Mouse (Mus musculus) cortical plate, adult 2 months (tissue): ENCODE data around the gene Ankrd39. TPM values are rescaled to one million over a fixed set of nuclear protein-coding genes. Genes with fewer than 3 reads are reported as not detected.

Source experiments
- H3K27ac ChIP-seq: fragments of 200-500 bp; 2 replicates; pipeline ENCODE4 v1.5.1; 2012; ENCODE audit warnings: low read length, control low read depth, inconsistent platforms; ENCODE audit not compliant: insufficient read depth
- H3K4me1 ChIP-seq: fragments of 200-500 bp; 2 replicates; pipeline ENCODE4 v1.6.1; 2011; ENCODE audit warnings: low read length; ENCODE audit not compliant: control insufficient read depth, insufficient read depth
- H3K4me3 ChIP-seq: fragments of 200-500 bp; 2 replicates; pipeline ENCODE4 v1.5.1; 2011; ENCODE audit warnings: mild to moderate bottlenecking, low read length, control low read depth; ENCODE audit not compliant: insufficient read depth
- CTCF ChIP-seq: fragments of 200-500 bp; IDR thresholded peaks from 2 replicates; pipeline ENCODE4 v1.5.1; 2011; ENCODE audit warnings: mild to moderate bottlenecking, control low read depth, low read length; ENCODE audit not compliant: insufficient read depth; ENCODE audit errors: extremely low read depth
- POLR2A ChIP-seq: fragments of 200-500 bp; IDR thresholded peaks from 2 replicates; pipeline ENCODE4 v1.6.1; 2011; ENCODE audit warnings: mild to moderate bottlenecking, low read length, control low read depth; ENCODE audit not compliant: insufficient read depth; ENCODE audit errors: extremely low read depth
- polyA plus RNA-seq: library from polyadenylated mRNA; depleted of rRNA; stranded (reverse); fragments of >200 nt; gene quantifications from 2 replicates; pipeline ENCODE4 v1.2.3, GENCODE M21; 2012; rRNA removed

Gene Ankrd39
- polyA plus RNA-seq, 1 experiment, result 20.0 TPM

GRCm38 (mm10) chr1:36512089-36512965 is 34.9 kb downstream of the Ankrd39 start:
- Histone ChIP-seq H3K4me1 (no peaks in the 10 kb centered on the region), H3K4me3 (peak overlapping the region; percentile 42), H3K27ac (peak overlapping the region; percentile 97)
- no peak for TF ChIP-seq CTCF
- TF ChIP-seq POLR2A, result no peak

GRCm38 (mm10) chr1:36511289-36512021 is 35.8 kb downstream of the Ankrd39 start, which contains the start of gene Cnnm3:
Cnnm3 (plus strand) TSS chr1:36511867.
- H3K4me1 ChIP-seq, result no peaks in the 10 kb centered on the region
- peak within 1 kb of the TSS; percentile 42 for H3K4me3 ChIP-seq
- H3K27ac ChIP-seq, result peak within 1 kb of the TSS; percentile 97
- TF ChIP-seq POLR2A (peak; percentile 73), CTCF (peak; percentile 36)

GRCm38 (mm10) chr1:36508238-36508637 is 39.0 kb downstream of the Ankrd39 start:
- H3K27ac ChIP-seq, result no peak overlapping the region
- H3K4me3 ChIP-seq, result no peak overlapping the region
- no peak for TF ChIP-seq POLR2A
- no peak for TF ChIP-seq CTCF
- no peaks in the 10 kb centered on the region for H3K4me1 ChIP-seq

GRCm38 (mm10) chr1:36501261-36501660 is 46.0 kb downstream of the Ankrd39 start:
- Histone ChIP-seq H3K27ac (no peak overlapping the region), H3K4me3 (no peak overlapping the region), H3K4me1 (no peaks in the 10 kb centered on the region)
- peak; percentile 94 for TF ChIP-seq CTCF
- no peak for TF ChIP-seq POLR2A

- Histone ChIP-seq H3K4me1 (no peaks in the 10 kb centered on the region), H3K4me3 (no peak overlapping the region), H3K27ac (no peak overlapping the region)
- no peak for TF ChIP-seq CTCF
- TF ChIP-seq POLR2A, result no peak
Measured at GRCm38 (mm10) chr1:36497312-36497711, 49.9 kb downstream of the Ankrd39 start.

GRCm38 (mm10) chr1:36496719-36497118 is 50.5 kb downstream of the Ankrd39 start:
- no peak overlapping the region for H3K4me3 ChIP-seq
- no peak overlapping the region for H3K27ac ChIP-seq
- no peaks in the 10 kb centered on the region for H3K4me1 ChIP-seq
- TF ChIP-seq POLR2A, result no peak
- TF ChIP-seq CTCF, result peak; percentile 53

- Histone ChIP-seq H3K4me1 (no peaks in the 10 kb centered on the region), H3K27ac (no peak overlapping the region), H3K4me3 (no peak overlapping the region)
- TF ChIP-seq CTCF, result no peak
Measured at GRCm38 (mm10) chr1:36493299-36493698, 53.9 kb downstream of the Ankrd39 start.

GRCm38 (mm10) chr1:36492416-36493139 is 54.7 kb downstream of the Ankrd39 start:
- H3K4me3 ChIP-seq, result no peak overlapping the region
- no peak for TF ChIP-seq POLR2A
- TF ChIP-seq CTCF, result 0 out of 2 replicates have a peak, but pooled peaks have one; percentile 15
- H3K27ac ChIP-seq, result no peak overlapping the region
- H3K4me1 ChIP-seq, result no peaks in the 10 kb centered on the region

GRCm38 (mm10) chr1:36489661-36490060 is 57.6 kb downstream of the Ankrd39 start:
- no peak overlapping the region for H3K27ac ChIP-seq
- TF ChIP-seq POLR2A (no peak), CTCF (no peak)

More at GRCm38 (mm10) chr1:36489661-36490060, 57.6 kb downstream of the Ankrd39 start:
- H3K4me3 ChIP-seq, result no peak overlapping the region
- no peaks in the 10 kb centered on the region for H3K4me1 ChIP-seq

Other genes with a start within 250 kb of the Ankrd39 start
- gene Arid5a, start 239.7 kb downstream of the Ankrd39 start, polyA plus RNA-seq, result 9.5 and 11.3 TPM in 2 replicates
- 63.6 and 65.8 TPM in 2 replicates for gene Kansl3, start 178.3 kb downstream of the Ankrd39 start, polyA plus RNA-seq
- gene Fer1l5, start 175.2 kb downstream of the Ankrd39 start, polyA plus RNA-seq, result 0.02 TPM in 1 of 2 replicates, not detected in the other
- gene Lman2l, start 102.2 kb downstream of the Ankrd39 start, polyA plus RNA-seq, result 33.0 and 33.3 TPM in 2 replicates
- 6.5 and 7.0 TPM in 2 replicates for gene Cnnm4, start 75.8 kb downstream of the Ankrd39 start, polyA plus RNA-seq
- 26.0 and 26.6 TPM in 2 replicates for gene Cnnm3, start 35.6 kb downstream of the Ankrd39 start, polyA plus RNA-seq
- gene Ankrd23, start 10.6 kb downstream of the Ankrd39 start, polyA plus RNA-seq, result 9.3 and 10.4 TPM in 2 replicates
- gene Gm42417, start 8.0 kb downstream of the Ankrd39 start, polyA plus RNA-seq, result 0.04 and 0.06 TPM in 2 replicates
- 10.8 and 11.7 TPM in 2 replicates for gene Sema4c, start 10.9 kb upstream of the Ankrd39 start, polyA plus RNA-seq
- gene Fam178b, start 135.7 kb upstream of the Ankrd39 start, polyA plus RNA-seq, result 0.89 and 1.3 TPM in 2 replicates
- gene Cox5b, start 144.0 kb upstream of the Ankrd39 start, polyA plus RNA-seq, result 654 and 745 TPM in 2 replicates
- 0.15 and 0.62 TPM in 2 replicates for gene 4933424G06Rik, start 162.7 kb upstream of the Ankrd39 start, polyA plus RNA-seq
- gene Actr1b, start 167.0 kb upstream of the Ankrd39 start, polyA plus RNA-seq, result 479 and 532 TPM in 2 replicates
- 2.0 and 2.2 TPM in 2 replicates for gene Zap70, start 214.4 kb upstream of the Ankrd39 start, polyA plus RNA-seq